Mouse (Mus musculus) forebrain, embryonic 15.5 days (tissue): ENCODE measurements at regions not wholly inside any gene's neighbourhood (a gene's known extent, or its start where the extent isn't known, plus 50 kb on each side); places are given as distances from the start of the nearest gene placed in this dataset.

Experiments
- ATAC-seq: fragments of 200-750 bp; cut with Nextera tagmentation; replicated peaks from 2 replicates; pipeline ENCODE4 v1.8.0; 2017; ENCODE audit warnings: mild to moderate bottlenecking, moderate TSS enrichment, moderate library complexity
- H3K27ac ChIP-seq: fragments of 300-500 bp; sonication (generic); replicated peaks from 2 replicates; pipeline ENCODE4 v1.5.1; 2015; ENCODE audit warnings: mild to moderate bottlenecking, inconsistent platforms
- H3K27me3 ChIP-seq: fragments of 300-500 bp; sonication (generic); 2 replicates; pipeline ENCODE4 v1.6.1; 2015; ENCODE audit warnings: inconsistent platforms
- H3K36me3 ChIP-seq: fragments of 300-500 bp; sonication (generic); 2 replicates; pipeline ENCODE4 v1.6.1; 2015; ENCODE audit warnings: mild to moderate bottlenecking, inconsistent platforms
- H3K4me1 ChIP-seq: fragments of 300-500 bp; sonication (generic); 2 replicates; pipeline ENCODE4 v1.6.1; 2015; ENCODE audit warnings: inconsistent platforms
- H3K4me2 ChIP-seq: fragments of 300-500 bp; sonication (generic); replicated peaks from 2 replicates; pipeline ENCODE4 v1.6.1; 2015; ENCODE audit warnings: mild to moderate bottlenecking, inconsistent platforms
- H3K4me3 ChIP-seq: fragments of 300-500 bp; sonication (generic); 2 replicates; pipeline ENCODE4 v1.5.1; 2015; ENCODE audit warnings: mild to moderate bottlenecking, inconsistent platforms
- H3K9ac ChIP-seq: fragments of 300-500 bp; sonication (generic); replicated peaks from 2 replicates; pipeline ENCODE4 v1.6.1; 2015; ENCODE audit warnings: mild to moderate bottlenecking, inconsistent platforms
- H3K9me3 ChIP-seq: fragments of 300-500 bp; sonication (generic); 2 replicates; pipeline ENCODE4 v1.6.1; 2016; ENCODE audit warnings: inconsistent platforms
- WGBS: fragments of 180-500 bp; shearing (Covaris S2); methylation state at CpG from one replicate; pipeline ENCODE4 v1.1.7; 2015; ENCODE audit warnings: mixed read lengths; 5-methylcytosine and 5-hydroxymethylcytosine counted together

GRCm38 (mm10) chr7:95352133-95352532, 818.9 kb upstream of the Tenm4 start:
- Histone ChIP-seq H3K4me2 (no peak overlapping the region), H3K4me3 (no peak overlapping the region), H3K27me3 (no peaks in the 10 kb centered on the region), H3K4me1 (no peaks in the 10 kb centered on the region), H3K9me3 (no peaks in the 10 kb centered on the region), H3K36me3 (no peaks in the 10 kb centered on the region), H3K9ac (no peak overlapping the region), H3K27ac (0 out of 2 replicates have a peak overlapping the region, but pooled peaks have one; percentile 3)
- whole genome bisulfite sequencing: 71% methylated on average over 3 of the region's 3 CpGs
- peak; percentile 60 for ATAC-seq

DNA sequence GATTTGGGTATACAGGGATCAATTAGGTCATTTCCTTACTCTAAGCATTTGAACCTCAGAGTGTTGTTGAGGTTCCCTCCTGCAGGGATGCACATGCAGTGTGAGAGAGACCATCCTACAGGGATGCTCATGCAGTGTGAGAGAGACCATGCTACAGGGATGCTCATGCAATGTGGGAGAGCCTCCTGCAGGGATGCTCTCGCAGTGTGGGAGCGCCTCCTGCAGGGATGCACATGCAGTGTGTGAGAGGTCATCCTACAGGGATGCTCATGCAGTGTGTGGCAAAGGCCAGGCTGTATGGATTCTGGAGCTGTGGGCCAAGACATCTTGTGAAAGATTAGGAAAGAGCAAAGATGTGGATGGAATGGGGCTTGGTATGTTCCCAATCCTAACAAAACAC, 816.1 kb upstream of the Tenm4 start:
- no peaks in the 10 kb centered on the region for H3K9me3 ChIP-seq
- WGBS: 69% methylated on average over 2 of the region's 2 CpGs
- ATAC-seq: peak; percentile 53; the same call in 1 of the 2 replicates

DNA sequence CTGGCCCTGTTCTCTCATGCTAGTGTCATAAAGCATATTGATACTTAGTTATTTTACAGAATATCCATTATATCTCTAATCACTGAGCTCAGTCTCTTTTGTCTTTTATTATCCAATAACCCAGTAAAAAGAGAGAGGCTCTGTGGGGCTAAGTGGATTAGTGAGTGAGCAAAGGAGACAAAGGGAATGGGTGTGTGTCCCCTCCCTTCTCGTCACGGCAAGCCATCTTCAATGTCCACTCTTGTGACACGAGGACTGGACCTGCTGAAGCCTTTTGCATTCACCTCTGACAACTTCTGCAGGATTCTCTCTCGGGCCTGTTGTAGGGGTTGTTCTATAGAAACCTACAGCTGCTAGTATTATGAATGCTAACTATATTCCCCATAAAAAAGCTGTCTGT, 812.3 kb upstream of the Tenm4 start:
- Histone ChIP-seq H3K27ac (no peak overlapping the region), H3K9ac (no peak overlapping the region), H3K4me1 (no peaks in the 10 kb centered on the region), H3K36me3 (no peaks in the 10 kb centered on the region), H3K4me2 (no peak overlapping the region), H3K9me3 (no peaks in the 10 kb centered on the region), H3K27me3 (no peaks in the 10 kb centered on the region), H3K4me3 (no peak overlapping the region)
- WGBS: 28% methylated on average over 4 of the region's 4 CpGs
- no peak for ATAC-seq

More for the DNA sequence above, 816.1 kb upstream of the Tenm4 start:
- H3K36me3 ChIP-seq: no peaks in the 10 kb centered on the region
- H3K4me2 ChIP-seq: no peak overlapping the region
- no peak overlapping the region for H3K27ac ChIP-seq
- H3K27me3 ChIP-seq: no peaks in the 10 kb centered on the region
- no peak overlapping the region for H3K4me3 ChIP-seq
- no peak overlapping the region for H3K9ac ChIP-seq
- H3K4me1 ChIP-seq: no peaks in the 10 kb centered on the region

DNA sequence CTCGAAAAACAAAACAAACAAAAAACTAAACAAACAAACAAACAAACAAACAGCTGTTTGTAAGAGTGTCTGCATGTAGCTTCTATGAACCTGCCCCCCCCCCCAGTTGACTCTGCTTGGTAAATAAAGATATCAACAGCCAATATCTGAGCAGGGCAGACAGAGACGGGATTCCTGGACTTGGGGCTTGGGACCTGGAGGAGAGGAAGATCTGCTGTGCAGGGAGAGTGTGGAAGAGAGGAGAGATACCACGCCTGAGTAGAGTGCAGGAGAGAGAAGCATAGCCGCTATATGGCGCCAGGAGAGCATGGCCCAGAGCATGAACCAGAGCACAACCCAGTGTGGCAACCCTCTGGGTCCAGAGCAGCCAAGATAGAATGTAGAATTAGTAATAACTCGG, 811.9 kb upstream of the Tenm4 start:
- no peak for ATAC-seq
- Histone ChIP-seq H3K27me3 (no peaks in the 10 kb centered on the region), H3K4me3 (no peak overlapping the region), H3K4me1 (no peaks in the 10 kb centered on the region), H3K27ac (no peak overlapping the region), H3K9ac (no peak overlapping the region), H3K36me3 (no peaks in the 10 kb centered on the region), H3K4me2 (no peak overlapping the region), H3K9me3 (no peaks in the 10 kb centered on the region)
- 88% methylated on average over 6 of the region's 6 CpGs for WGBS
